Mouse (Mus musculus) heart, adult 2 months (tissue): ENCODE results near the gene Tmem161a.

Source experiments
- CTCF ChIP-seq: fragments of 200-600 bp; IDR thresholded peaks from 2 replicates; pipeline ENCODE4 v1.8.1; 2022; ENCODE audit warnings: antibody characterized with exemption, mild to moderate bottlenecking, moderate library complexity
- POLR2A ChIP-seq: fragments of 200-500 bp; IDR thresholded peaks from 2 replicates; pipeline ENCODE4 v1.6.1; 2011; ENCODE audit warnings: mild to moderate bottlenecking, low read depth, low read length, control low read depth; ENCODE audit not compliant: insufficient read depth

- TF ChIP-seq CTCF, result no peak
- peak; percentile 96 for TF ChIP-seq POLR2A
These were observed at the start of gene Tmem161a for GRCm38 (mm10) chr8:70172043-70172681.
